Mouse (Mus musculus): Measurements from ENCODE around the gene S100a10. TPM values are rescaled to one million over a fixed set of nuclear protein-coding genes. Genes with fewer than 3 reads are reported as not detected.

Gene S100a10
- polyA plus RNA-seq, 1 experiment, result 121 TPM

DNA sequence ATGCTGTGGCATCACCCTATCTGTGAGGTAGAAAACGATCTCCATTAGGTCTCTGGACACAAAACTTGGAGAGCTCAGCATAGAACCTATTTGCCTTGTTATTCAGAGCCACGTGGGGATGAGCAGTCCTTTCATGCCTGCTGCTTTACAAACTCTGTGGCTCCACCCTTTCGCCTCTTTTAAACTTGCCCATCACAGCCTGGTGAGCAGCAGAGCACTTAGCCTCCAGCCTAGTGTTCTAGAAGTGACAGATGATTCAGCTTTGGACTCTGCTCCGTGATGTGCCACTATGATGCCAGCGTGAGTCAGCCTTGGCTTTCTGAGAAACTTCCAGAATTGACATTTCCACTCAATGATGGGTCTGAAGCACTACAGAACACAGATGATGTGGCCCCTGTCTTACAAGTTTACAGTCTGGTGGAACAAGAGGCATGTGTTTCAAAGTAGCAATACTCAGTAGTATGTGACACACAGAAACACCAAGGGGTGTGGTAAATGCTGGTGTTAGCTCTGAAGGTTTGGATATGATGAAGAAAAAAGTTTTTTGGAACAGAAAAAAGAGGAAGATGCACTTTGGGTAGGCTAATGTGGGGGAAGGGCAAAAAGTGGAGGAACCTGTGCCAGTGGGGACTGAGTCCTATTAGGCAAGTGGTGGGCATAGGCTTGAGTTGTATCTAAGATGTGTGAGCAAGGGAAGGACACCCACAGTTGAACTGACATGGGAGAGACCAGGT lies 17.3 kb downstream of the S100a10 start:
- H3K36me3 ChIP-seq (ENCODE audit: control insufficient read depth, insufficient read depth, low read length), result no peaks in the 10 kb centered on the region
- DNase-seq, result no peak
- no peak overlapping the region for H3K27ac ChIP-seq (ENCODE audit: control insufficient read depth, insufficient read depth, low read length)
- TF ChIP-seq CTCF (IDR thresholded peaks at IDR 0.05; ENCODE audit: borderline replicate concordance, control insufficient read depth, extremely low read depth, insufficient read depth, low read length, poor library complexity) (no peak), POLR2A (IDR thresholded peaks at IDR 0.05; ENCODE audit: control insufficient read depth, extremely low read depth, insufficient read depth, low read length, poor library complexity) (no peak)
- no peaks in the 10 kb centered on the region for H3K4me1 ChIP-seq (replicated peaks; ENCODE audit: control insufficient read depth, insufficient read depth, low read length)
- H3K4me3 ChIP-seq (ENCODE audit: control insufficient read depth, insufficient read depth, low read length), result no peak overlapping the region
- 78% methylated on average over 5 of the region's 5 CpGs for WGBS
- H3K27me3 ChIP-seq (ENCODE audit: control insufficient read depth, insufficient read depth, low read length), result no peaks in the 10 kb centered on the region

DNA sequence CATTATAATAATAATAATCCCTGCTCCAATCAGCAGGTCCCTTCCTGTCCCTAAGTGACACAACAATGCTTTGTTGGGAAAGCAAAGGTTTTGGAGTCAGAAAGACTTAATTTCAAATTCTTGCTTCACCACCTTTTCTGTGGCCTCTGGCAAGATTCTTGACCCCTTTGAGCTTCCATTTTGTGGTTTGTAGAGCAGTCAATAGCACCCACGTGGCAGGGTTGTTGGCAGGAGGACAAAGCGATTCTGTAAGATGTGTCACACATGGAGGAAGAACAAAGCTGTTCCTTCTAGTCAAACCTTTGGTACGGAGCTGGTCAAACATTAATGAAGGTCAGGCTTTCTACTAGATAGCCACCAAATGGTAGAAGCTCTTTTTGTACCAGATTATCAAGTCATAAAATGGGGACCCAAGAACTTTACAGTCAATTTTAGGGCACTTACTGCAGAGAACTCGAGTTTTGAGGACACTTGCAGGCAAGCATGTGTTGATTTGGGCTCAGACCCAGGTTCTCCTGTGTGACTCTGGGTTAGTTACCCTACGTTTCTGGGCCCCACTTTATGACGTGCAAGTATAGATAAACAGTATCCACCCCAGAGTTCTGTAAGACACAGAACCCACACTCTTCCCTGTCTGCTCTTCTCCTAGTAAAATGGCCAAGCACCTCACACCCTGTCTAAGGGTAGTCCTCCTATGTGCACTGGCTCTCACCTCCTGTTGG lies 24.6 kb downstream of the S100a10 start:
- H3K27me3 ChIP-seq (ENCODE audit: control insufficient read depth, insufficient read depth, low read length), result no peaks in the 10 kb centered on the region
- H3K27ac ChIP-seq (ENCODE audit: control insufficient read depth, insufficient read depth, low read length), result no peak overlapping the region
- no peak for DNase-seq
- WGBS, result 63% methylated on average over 6 of the region's 6 CpGs
- H3K4me1 ChIP-seq (replicated peaks; ENCODE audit: control insufficient read depth, insufficient read depth, low read length), result no peaks in the 10 kb centered on the region
- TF ChIP-seq POLR2A (IDR thresholded peaks at IDR 0.05; ENCODE audit: control insufficient read depth, extremely low read depth, insufficient read depth, low read length, poor library complexity) (no peak), CTCF (IDR thresholded peaks at IDR 0.05; ENCODE audit: borderline replicate concordance, control insufficient read depth, extremely low read depth, insufficient read depth, low read length, poor library complexity) (no peak)
- H3K4me3 ChIP-seq (ENCODE audit: control insufficient read depth, insufficient read depth, low read length), result no peak overlapping the region
- H3K36me3 ChIP-seq (ENCODE audit: control insufficient read depth, insufficient read depth, low read length), result no peaks in the 10 kb centered on the region

DNA sequence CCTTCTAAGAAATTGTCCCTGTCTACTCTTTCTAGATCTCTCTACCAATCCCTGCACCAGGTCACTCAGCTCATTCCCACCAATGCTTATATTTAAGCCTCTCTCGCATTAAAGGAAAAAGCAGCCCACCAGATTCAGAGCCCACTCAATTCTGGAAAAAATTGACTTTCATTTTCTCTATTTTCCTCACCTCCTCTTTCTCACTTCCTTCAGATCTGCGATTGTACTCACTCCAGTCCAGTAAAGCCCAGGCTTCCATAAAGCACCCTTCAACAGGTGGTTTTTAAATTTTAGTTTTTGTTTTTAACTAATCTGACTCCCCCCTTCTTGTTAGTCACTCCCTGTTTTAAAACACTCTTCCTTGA lies 25.1 kb downstream of the S100a10 start:
- 90% methylated on average over 2 of the region's 2 CpGs for WGBS
- no peak for DNase-seq
- no peak overlapping the region for H3K27ac ChIP-seq (ENCODE audit: control insufficient read depth, insufficient read depth, low read length)
- no peaks in the 10 kb centered on the region for H3K4me1 ChIP-seq (replicated peaks; ENCODE audit: control insufficient read depth, insufficient read depth, low read length)
- H3K27me3 ChIP-seq (ENCODE audit: control insufficient read depth, insufficient read depth, low read length), result no peaks in the 10 kb centered on the region
- no peak overlapping the region for H3K4me3 ChIP-seq (ENCODE audit: control insufficient read depth, insufficient read depth, low read length)
- TF ChIP-seq POLR2A (IDR thresholded peaks at IDR 0.05; ENCODE audit: control insufficient read depth, extremely low read depth, insufficient read depth, low read length, poor library complexity), result no peak
- TF ChIP-seq CTCF (IDR thresholded peaks at IDR 0.05; ENCODE audit: borderline replicate concordance, control insufficient read depth, extremely low read depth, insufficient read depth, low read length, poor library complexity), result no peak
- no peaks in the 10 kb centered on the region for H3K36me3 ChIP-seq (ENCODE audit: control insufficient read depth, insufficient read depth, low read length)

DNA sequence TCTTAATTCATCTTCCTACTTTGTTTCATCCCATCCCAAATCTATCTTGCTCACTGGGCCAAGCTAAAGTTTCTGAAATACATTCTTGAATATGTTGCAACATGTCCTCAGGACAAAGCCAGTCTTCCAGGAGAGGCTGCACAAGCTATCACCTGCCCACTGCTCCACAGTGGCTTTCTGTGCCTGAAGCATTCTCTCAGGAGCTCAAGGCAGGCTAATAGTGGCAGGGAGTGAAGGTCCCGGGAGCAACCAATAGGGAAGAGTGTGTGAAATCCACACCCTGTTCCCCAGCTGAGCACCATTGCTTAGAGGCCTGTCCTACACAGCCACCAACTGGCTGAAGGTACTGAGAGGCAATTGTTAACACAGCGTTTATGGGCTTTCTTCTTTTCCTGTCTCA lies 26.1 kb downstream of the S100a10 start:
- Histone ChIP-seq H3K27ac (ENCODE audit: control insufficient read depth, insufficient read depth, low read length) (no peak overlapping the region), H3K27me3 (ENCODE audit: control insufficient read depth, insufficient read depth, low read length) (no peaks in the 10 kb centered on the region), H3K4me3 (ENCODE audit: control insufficient read depth, insufficient read depth, low read length) (no peak overlapping the region), H3K4me1 (replicated peaks; ENCODE audit: control insufficient read depth, insufficient read depth, low read length) (no peaks in the 10 kb centered on the region), H3K36me3 (ENCODE audit: control insufficient read depth, insufficient read depth, low read length) (no peaks in the 10 kb centered on the region)
- WGBS, result 77% methylated on average over 2 of the region's 2 CpGs
- no peak for DNase-seq
- no peak for TF ChIP-seq CTCF (IDR thresholded peaks at IDR 0.05; ENCODE audit: borderline replicate concordance, control insufficient read depth, extremely low read depth, insufficient read depth, low read length, poor library complexity)
- TF ChIP-seq POLR2A (IDR thresholded peaks at IDR 0.05; ENCODE audit: control insufficient read depth, extremely low read depth, insufficient read depth, low read length, poor library complexity), result no peak

DNA sequence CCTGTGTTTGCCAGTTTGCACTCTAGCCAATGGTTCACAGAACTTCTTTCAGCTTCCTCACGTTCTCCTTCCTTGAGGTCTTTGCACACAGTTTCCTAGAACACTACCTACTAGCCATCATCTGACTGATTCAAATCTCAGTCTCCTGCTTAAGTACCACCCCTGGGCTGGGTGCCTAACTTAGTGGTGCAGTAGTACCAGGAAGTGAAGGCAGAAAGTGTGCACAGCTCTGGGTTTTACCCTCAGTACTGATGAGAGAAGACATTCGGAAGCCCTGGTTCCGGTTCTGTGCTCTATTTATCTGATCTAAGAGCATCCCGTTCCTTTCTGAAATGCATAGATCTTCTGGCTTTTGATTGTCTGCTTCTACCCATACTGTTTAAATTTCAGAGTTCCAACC lies 26.8 kb downstream of the S100a10 start:
- WGBS, result 88% methylated on average over 4 of the region's 4 CpGs
- no peak overlapping the region for H3K4me3 ChIP-seq (ENCODE audit: control insufficient read depth, insufficient read depth, low read length)
- no peaks in the 10 kb centered on the region for H3K4me1 ChIP-seq (replicated peaks; ENCODE audit: control insufficient read depth, insufficient read depth, low read length)
- H3K27me3 ChIP-seq (ENCODE audit: control insufficient read depth, insufficient read depth, low read length), result no peaks in the 10 kb centered on the region
- TF ChIP-seq POLR2A (IDR thresholded peaks at IDR 0.05; ENCODE audit: control insufficient read depth, extremely low read depth, insufficient read depth, low read length, poor library complexity) (no peak), CTCF (IDR thresholded peaks at IDR 0.05; ENCODE audit: borderline replicate concordance, control insufficient read depth, extremely low read depth, insufficient read depth, low read length, poor library complexity) (no peak)
- H3K27ac ChIP-seq (ENCODE audit: control insufficient read depth, insufficient read depth, low read length), result no peak overlapping the region
- H3K36me3 ChIP-seq (ENCODE audit: control insufficient read depth, insufficient read depth, low read length), result no peaks in the 10 kb centered on the region
- no peak for DNase-seq

DNA sequence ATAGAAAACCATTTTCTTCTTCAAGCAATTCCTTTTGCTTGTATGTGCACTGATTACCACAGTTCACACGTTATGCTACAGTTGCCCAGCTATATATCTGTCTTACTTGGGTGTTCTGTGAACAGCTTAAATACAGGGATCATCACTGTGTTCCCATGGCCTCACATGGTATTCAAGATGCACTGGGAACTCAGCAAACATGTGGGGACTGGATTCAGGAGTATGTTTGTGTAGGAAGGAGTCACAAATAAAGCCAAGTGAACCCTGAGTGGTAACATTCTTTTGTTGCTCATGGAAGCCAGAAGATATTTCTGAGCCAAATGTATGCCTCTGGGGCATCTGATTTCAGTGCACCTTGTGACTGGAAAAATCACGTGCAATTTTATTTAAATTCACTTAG lies 28.2 kb downstream of the S100a10 start:
- no peaks in the 10 kb centered on the region for H3K27me3 ChIP-seq (ENCODE audit: control insufficient read depth, insufficient read depth, low read length)
- H3K27ac ChIP-seq (ENCODE audit: control insufficient read depth, insufficient read depth, low read length), result no peak overlapping the region
- no peak for DNase-seq
- H3K4me1 ChIP-seq (replicated peaks; ENCODE audit: control insufficient read depth, insufficient read depth, low read length), result no peaks in the 10 kb centered on the region
- no peaks in the 10 kb centered on the region for H3K36me3 ChIP-seq (ENCODE audit: control insufficient read depth, insufficient read depth, low read length)
- no peak for TF ChIP-seq POLR2A (IDR thresholded peaks at IDR 0.05; ENCODE audit: control insufficient read depth, extremely low read depth, insufficient read depth, low read length, poor library complexity)
- TF ChIP-seq CTCF (IDR thresholded peaks at IDR 0.05; ENCODE audit: borderline replicate concordance, control insufficient read depth, extremely low read depth, insufficient read depth, low read length, poor library complexity), result no peak
- 85% methylated on average over 2 of the region's 2 CpGs for WGBS
- no peak overlapping the region for H3K4me3 ChIP-seq (ENCODE audit: control insufficient read depth, insufficient read depth, low read length)

All from thymus, adult 2 months (tissue).